In genomic region chr4:151107131-151108001, GRCm38 (mm10) we compare ENCODE assay signal across 8 mouse cellular contexts. TPM values are rescaled to one million over a fixed set of nuclear protein-coding genes. Genes with fewer than 3 reads are reported as not detected.
DNase-seq lines count a peak whose midpoint lies in the region; ATAC-seq and TF ChIP-seq lines count a peak whose summit lies in the region.
"Had no signal": no experiment of that assay in that cellular context is flagged by ENCODE, and none has a peak within 500 bp of the region (broad histone marks: within the 10 kb centered on the region; RNA-seq: fewer than 3 reads in every experiment).

No protein-coding gene starts in this region.

- no peak overlapping the region for H3K27ac ChIP-seq in ES-Bruce4 (ENCODE audit: insufficient read depth, low read length)
- H3K27ac ChIP-seq in ES-E14 (ENCODE audit: insufficient read depth, low read depth, low read length, poor library complexity, severe bottlenecking): no peak overlapping the region
- H3K27ac ChIP-seq in embryonic facial prominence, embryonic 12.5 days: 0 out of 2 replicates have a peak overlapping the region, but pooled peaks have one; percentile 60
- peak overlapping the region; percentile 94 for H3K27ac ChIP-seq in hindbrain, postnatal 0 days
- no peak overlapping the region for H3K27ac ChIP-seq in liver, embryonic 13.5 days

- ATAC-seq in embryonic facial prominence, embryonic 12.5 days (ENCODE audit: insufficient number of reproducible peaks, insufficient read depth, low FRiP score, low TSS enrichment): no peak; the same call in 1 of the 2 replicates
- peak; percentile 27; the same call in 1 of the 2 replicates for ATAC-seq in hindbrain, postnatal 0 days
- no peak for ATAC-seq in liver, embryonic 13.5 days (ENCODE audit: low read depth)

- H3K9ac ChIP-seq in ES-Bruce4 (ENCODE audit: low read depth, poor library complexity, severe bottlenecking) (peak overlapping the region; percentile 86), ES-E14 (ENCODE audit: insufficient read depth, low read depth, low read length, poor library complexity, severe bottlenecking) (peak overlapping the region; percentile 77)
- H3K9ac ChIP-seq in embryonic facial prominence, embryonic 12.5 days: peak overlapping the region; percentile 68
- H3K9ac ChIP-seq in hindbrain, postnatal 0 days (replicated peaks; ENCODE audit: low read length): peak overlapping the region; percentile 93
- no peak overlapping the region for H3K9ac ChIP-seq in liver, embryonic 13.5 days

- no peak for TF ChIP-seq CTCF in ES-Bruce4 (IDR thresholded peaks at IDR 0.05; ENCODE audit: low read depth, low read length)
- no peak for TF ChIP-seq CTCF in hindbrain, postnatal 0 days (IDR thresholded peaks at IDR 0.05; ENCODE audit: low read depth)

- DNase-seq in ES-E14 (ENCODE audit: low read depth, low spot score): no peak
- DNase-seq in hindbrain, postnatal 0 days (ENCODE audit: low spot score): peak; percentile 88
- no peak for DNase-seq in liver, embryonic 13.5 days
- peak; percentile 68 for DNase-seq in right cerebral cortex, adult 18-20 months
- DNase-seq in ovary, adult 18-20 months (ENCODE audit: low spot score): no peak

- TF ChIP-seq EP300 in ES-Bruce4 (IDR thresholded peaks at IDR 0.05; ENCODE audit: insufficient read depth, low read depth, low read length): no peak

- no peaks in the 10 kb centered on the region for H3K36me3 ChIP-seq in ES-Bruce4 (ENCODE audit: control insufficient read depth, insufficient read depth, low read length, poor library complexity, severe bottlenecking)
- no peaks in the 10 kb centered on the region for H3K36me3 ChIP-seq in ES-E14 (ENCODE audit: control insufficient read depth, insufficient read depth, low read length, poor library complexity, severe bottlenecking)
- H3K36me3 ChIP-seq in embryonic facial prominence, embryonic 12.5 days: no peaks in the 10 kb centered on the region
- no peaks in the 10 kb centered on the region for H3K36me3 ChIP-seq in hindbrain, postnatal 0 days (ENCODE audit: insufficient read depth, low read length)
- no peaks in the 10 kb centered on the region for H3K36me3 ChIP-seq in liver, embryonic 13.5 days

- H3K4me1 ChIP-seq in ES-Bruce4 (ENCODE audit: control insufficient read depth, insufficient read depth, low read length) (no peaks in the 10 kb centered on the region), ES-E14 (ENCODE audit: control insufficient read depth in 2 of 2, insufficient read depth in 2 of 2, low read length in 2 of 2, poor library complexity in 1 of 2) (peaks cover 0 to 7% of the 10 kb centered on the region in 2 experiments; a peak in 3 of 4 replicates)
- 0 out of 2 replicates have a peak, but pooled peaks cover 8% of the 10 kb centered on the region for H3K4me1 ChIP-seq in embryonic facial prominence, embryonic 12.5 days
- peaks cover 19% of the 10 kb centered on the region for H3K4me1 ChIP-seq in hindbrain, postnatal 0 days (ENCODE audit: insufficient read depth, low read length)
- H3K4me1 ChIP-seq in liver, embryonic 13.5 days (replicated peaks): peaks cover 10% of the 10 kb centered on the region

- no peak for TF ChIP-seq POLR2A in ES-Bruce4 (IDR thresholded peaks at IDR 0.05; ENCODE audit: insufficient read depth, low read length)

- no peaks in the 10 kb centered on the region for H3K27me3 ChIP-seq in ES-Bruce4 (ENCODE audit: control insufficient read depth, insufficient read depth, low read length, poor library complexity, severe bottlenecking)
- peaks cover 37% of the 10 kb centered on the region for H3K27me3 ChIP-seq in embryonic facial prominence, embryonic 12.5 days
- no peaks in the 10 kb centered on the region for H3K27me3 ChIP-seq in hindbrain, postnatal 0 days (ENCODE audit: insufficient read depth, low read length)
- H3K27me3 ChIP-seq in liver, embryonic 13.5 days: peaks cover 71% of the 10 kb centered on the region

- in situ Hi-C loops in ES-E14 (cut with MboI; ENCODE audit: low sequenced_read_pairs in 2 of 2, unreplicated experiment in 2 of 2): no loop called here

- H3K4me2 ChIP-seq in embryonic facial prominence, embryonic 12.5 days (replicated peaks): peak overlapping the region; percentile 100
- H3K4me2 ChIP-seq in hindbrain, postnatal 0 days (ENCODE audit: low read depth, low read length): peak overlapping the region; percentile 79
- H3K4me2 ChIP-seq in liver, embryonic 13.5 days: peak overlapping the region; percentile 71

- no peaks in the 10 kb centered on the region for H3K9me3 ChIP-seq in ES-Bruce4 (replicated peaks; ENCODE audit: control insufficient read depth, insufficient read depth, low read length, poor library complexity, severe bottlenecking)
- H3K9me3 ChIP-seq in ES-E14 (ENCODE audit: control insufficient read depth, insufficient read depth, low read depth, low read length): no peaks in the 10 kb centered on the region
- H3K9me3 ChIP-seq in embryonic facial prominence, embryonic 12.5 days: no peaks in the 10 kb centered on the region
- no peaks in the 10 kb centered on the region for H3K9me3 ChIP-seq in hindbrain, postnatal 0 days (ENCODE audit: low read length)
- H3K9me3 ChIP-seq in liver, embryonic 13.5 days (replicated peaks): no peaks in the 10 kb centered on the region

- WGBS in embryonic facial prominence, embryonic 12.5 days: 3% methylated on average over 60 of the region's 60 CpGs
- WGBS in hindbrain, postnatal 0 days: 2% methylated on average over 58 of the region's 60 CpGs
- WGBS in liver, embryonic 13.5 days (ENCODE audit: insufficient replicate concordance): 5% methylated on average over 60 of the region's 60 CpGs

- H3K4me3 ChIP-seq in ES-Bruce4 (ENCODE audit: low read depth, low read length): peak overlapping the region; percentile 95
- peak overlapping the region; percentile 68 to 83 for H3K4me3 ChIP-seq in ES-E14 (ENCODE audit: insufficient read depth in 1 of 2, low read depth in 1 of 2, low read length in 2 of 2, poor library complexity in 1 of 2, severe bottlenecking in 1 of 2)
- peak overlapping the region; percentile 82 for H3K4me3 ChIP-seq in embryonic facial prominence, embryonic 12.5 days
- H3K4me3 ChIP-seq in hindbrain, postnatal 0 days (ENCODE audit: low read length): peak overlapping the region; percentile 67
- H3K4me3 ChIP-seq in liver, embryonic 13.5 days (replicated peaks): peak overlapping the region; percentile 56

TF ChIP-seq in ES-E14, 5 proteins besides CTCF, POLR2A, EP300 and RAD21:
- TF ChIP-seq CHD2 (IDR thresholded peaks at IDR 0.05; ENCODE audit: low read depth, low read length): no peak
- TF ChIP-seq MAFK (IDR thresholded peaks at IDR 0.05; ENCODE audit: insufficient read depth, low read depth, low read length): no peak
- no peak for TF ChIP-seq ZC3H11A (IDR thresholded peaks at IDR 0.05; ENCODE audit: borderline replicate concordance, low read depth, low read length)
- no peak for TF ChIP-seq ZNF384 (IDR thresholded peaks at IDR 0.05; ENCODE audit: low read depth, low read length)
- no peak for TF ChIP-seq HCFC1 (IDR thresholded peaks at IDR 0.05; ENCODE audit: borderline replicate concordance, insufficient read depth, low read length)

RNA-seq across cellular contexts. Expression of gene Gm13090, which starts 18.0 kb away (rescaled TPM):
- polyA plus RNA-seq in ES-Bruce4 (2011; ENCODE audit: insufficient read depth, insufficient read length, low read depth, missing spikeins): not detected in 2 replicates
- total RNA-seq in ES-E14 (2012; rRNA removed): not detected in 2 replicates
- polyA plus RNA-seq in embryonic facial prominence, embryonic 12.5 days (2016; fragmentation: Nextera tagmentation; extraction: Ambion mirVana): not detected in 2 replicates
- total RNA-seq in hindbrain, postnatal 0 days (2014; rRNA removed): not detected in 2 replicates
- polyA plus RNA-seq in hindbrain, postnatal 0 days (2015; fragmentation: Nextera tagmentation; extraction: Ambion mirVana): not detected in 2 replicates
- polyA plus RNA-seq in liver, embryonic 13.5 days (2015; fragmentation: Nextera tagmentation; extraction: Ambion mirVana): not detected in 2 replicates
- total RNA-seq: common myeloid progenitor, adult 5-6 weeks had no signal

RNA-seq across cellular contexts. Expression of gene Vamp3, which starts 49.6 kb away (rescaled TPM):
- 68.2 and 77.0 TPM in 2 replicates for polyA plus RNA-seq in ES-Bruce4 (2011; ENCODE audit: insufficient read depth, insufficient read length, low read depth, missing spikeins)
- total RNA-seq in ES-E14 (2012; rRNA removed): 31.2 and 45.9 TPM in 2 replicates
- 103 and 111 TPM in 2 replicates for polyA plus RNA-seq in embryonic facial prominence, embryonic 12.5 days (2016; fragmentation: Nextera tagmentation; extraction: Ambion mirVana)
- total RNA-seq in hindbrain, postnatal 0 days (2014; rRNA removed): 34.2 and 35.2 TPM in 2 replicates
- 56.3 and 57.0 TPM in 2 replicates for polyA plus RNA-seq in hindbrain, postnatal 0 days (2015; fragmentation: Nextera tagmentation; extraction: Ambion mirVana)
- 43.1 and 47.5 TPM in 2 replicates for polyA plus RNA-seq in liver, embryonic 13.5 days (2015; fragmentation: Nextera tagmentation; extraction: Ambion mirVana)

Comparison
In these comparisons a context has a peak if more than half of its experiments do, and no peak if none do; other contexts are left out.
1. H3K27ac ChIP-seq: peak in embryonic facial prominence, embryonic 12.5 days (single experiment) and hindbrain, postnatal 0 days (single experiment); none in ES-Bruce4 (single experiment), ES-E14 (single experiment) and liver, embryonic 13.5 days (single experiment).
2. DNase-seq: peak in hindbrain, postnatal 0 days (single experiment) and right cerebral cortex, adult 18-20 months (single experiment); none in ES-E14 (single experiment), liver, embryonic 13.5 days (single experiment) and ovary, adult 18-20 months (single experiment).
3. Peak in every context shown above with its lines, with median percentiles within 50 percentile points of each other: H3K4me3 ChIP-seq and H3K4me2 ChIP-seq.